Comparison of ENCODE assay signal across 8 mouse cellular contexts in the genomic region with DNA sequence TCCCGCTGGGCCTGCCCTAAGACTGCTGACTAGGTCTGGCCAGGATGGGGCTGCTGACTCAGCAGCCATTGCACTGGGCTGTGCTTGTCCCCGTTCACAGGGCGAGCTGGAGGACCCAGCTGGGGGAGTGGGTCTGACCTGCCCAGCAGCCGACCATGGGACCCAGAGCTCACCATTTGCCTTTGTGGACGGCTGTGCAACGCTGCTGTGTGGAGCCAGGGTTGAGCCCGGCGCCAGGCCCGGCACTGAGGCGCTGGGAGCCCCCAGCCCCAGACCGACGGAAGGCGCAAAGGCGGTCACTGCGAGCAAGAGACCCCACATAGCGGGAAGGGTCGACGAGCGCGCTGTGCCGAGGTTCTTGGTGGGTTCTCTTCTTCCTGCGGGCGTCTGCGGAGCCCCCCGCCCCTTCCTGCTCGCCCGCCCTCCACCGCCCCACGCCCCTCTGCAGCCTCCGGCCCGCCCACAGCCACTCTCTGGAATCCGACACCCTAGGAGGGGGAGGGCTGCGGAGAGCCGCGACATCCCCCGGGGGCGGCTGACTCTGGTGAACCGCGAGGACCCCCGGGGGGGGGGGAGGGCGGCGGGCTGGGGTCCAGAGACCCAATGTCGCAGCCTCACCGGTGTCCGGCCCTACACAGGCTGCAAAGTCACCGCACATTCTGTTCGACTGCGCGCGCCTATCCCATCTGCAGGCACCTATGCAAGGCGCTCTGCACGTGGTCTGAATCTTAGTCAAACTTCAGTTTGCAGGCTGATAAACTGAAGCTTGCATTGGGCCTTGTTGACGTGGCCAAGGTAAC. TPM values are rescaled to one million over a fixed set of nuclear protein-coding genes. Genes with fewer than 3 reads are reported as not detected.
DNase-seq lines count a peak whose midpoint lies in the region; ATAC-seq lines count a peak whose summit lies in the region.

A gene (minus strand): TSS at position 389 of the 800 bp plus-strand sequence.

- intact Hi-C loops in left cerebral cortex, postnatal 10 days (cut with DNase I): no loop called here

- DNase-seq in left cerebral cortex, postnatal 10 days (ENCODE audit: extremely low spot score in 1 of 2, low spot score in 2 of 2): peak in 1 of 2 experiments; percentile 63
- DNase-seq in left cerebral cortex, adult 8-10 months (ENCODE audit: low spot score in 2 of 2): no peak
- DNase-seq in embryo, embryonic 10 days (ENCODE audit: low spot score): peak; percentile 80
- DNase-seq in gastrocnemius, postnatal 4 days (ENCODE audit: low spot score in 2 of 2): peak in 1 of 2 experiments; percentile 53
- DNase-seq in urinary bladder, postnatal 25 days (ENCODE audit: low spot score): peak; percentile 20
- DNase-seq in spleen, postnatal 14 days (ENCODE audit: low spot score in 2 of 2): no peak

- H3K27me3 ChIP-seq in kidney, embryonic 15.5 days: peaks cover 4% of the 10 kb centered on the region
- H3K27me3 ChIP-seq in midbrain, embryonic 12.5 days: peaks cover 28% of the 10 kb centered on the region

- peak within 1 kb of the TSS; percentile 80 for H3K27ac ChIP-seq in kidney, embryonic 15.5 days
- no peak within 1 kb of the TSS for H3K27ac ChIP-seq in midbrain, embryonic 12.5 days (replicated peaks)

- H3K9me3 ChIP-seq in kidney, embryonic 15.5 days (replicated peaks): no peaks in the 10 kb centered on the region
- H3K9me3 ChIP-seq in midbrain, embryonic 12.5 days: no peaks in the 10 kb centered on the region

- under 1% methylated on average over 50 of the region's 53 CpGs for WGBS in kidney, embryonic 15.5 days
- under 1% methylated on average over 42 of the region's 53 CpGs for WGBS in midbrain, embryonic 12.5 days

- H3K4me3 ChIP-seq in kidney, embryonic 15.5 days (replicated peaks): peak within 1 kb of the TSS; percentile 71
- H3K4me3 ChIP-seq in midbrain, embryonic 12.5 days: peak within 1 kb of the TSS; percentile 59

- peak; percentile 90 for ATAC-seq in kidney, embryonic 15.5 days (replicated peaks; ENCODE audit: low FRiP score)
- ATAC-seq in midbrain, embryonic 12.5 days (ENCODE audit: low FRiP score, low read depth): peak; percentile 86

- peak within 1 kb of the TSS; percentile 93 for H3K4me2 ChIP-seq in kidney, embryonic 15.5 days
- peak within 1 kb of the TSS; percentile 99 for H3K4me2 ChIP-seq in midbrain, embryonic 12.5 days (replicated peaks)

- peaks cover 26% of the 10 kb centered on the region for H3K4me1 ChIP-seq in kidney, embryonic 15.5 days
- H3K4me1 ChIP-seq in midbrain, embryonic 12.5 days: peaks cover 23% of the 10 kb centered on the region

- peak within 1 kb of the TSS; percentile 72 for H3K9ac ChIP-seq in kidney, embryonic 15.5 days
- peak within 1 kb of the TSS; percentile 73 for H3K9ac ChIP-seq in midbrain, embryonic 12.5 days (replicated peaks)

- peaks cover 29% of the 10 kb centered on the region for H3K36me3 ChIP-seq in kidney, embryonic 15.5 days
- H3K36me3 ChIP-seq in midbrain, embryonic 12.5 days: peaks cover 8% of the 10 kb centered on the region; the same call in 1 of the 2 replicates

RNA-seq across cellular contexts. Expression of the gene that starts here (rescaled TPM):
- total RNA-seq in left cerebral cortex, postnatal 10 days (2021): 10 to 100 TPM; 16.9 to 20.9 TPM
- total RNA-seq in left cerebral cortex, adult 8-10 months (2022): 1 to 10 TPM; 6.9 to 9.2 (median 7.9) TPM
- total RNA-seq in gastrocnemius, postnatal 4 days (2021): 10 to 100 TPM; 19.7 to 19.9 TPM
- polyA plus RNA-seq in kidney, embryonic 15.5 days (2015; fragmentation: Nextera tagmentation; extraction: Ambion mirVana): 82.1 and 87.4 TPM in 2 replicates
- polyA plus RNA-seq in midbrain, embryonic 12.5 days (2016; fragmentation: Nextera tagmentation; extraction: Ambion mirVana): 33.6 and 59.5 TPM in 2 replicates

Comparison
In these comparisons a context has a peak if more than half of its experiments do, and no peak if none do; other contexts are left out.
1. DNase-seq: peak in embryo, embryonic 10 days (single experiment) and urinary bladder, postnatal 25 days (single experiment); none in left cerebral cortex, adult 8-10 months (0 of 2) and spleen, postnatal 14 days (0 of 2).